Mouse (Mus musculus): ENCODE data around the gene Lrrc49.

The Lrrc49 gene

DNA sequence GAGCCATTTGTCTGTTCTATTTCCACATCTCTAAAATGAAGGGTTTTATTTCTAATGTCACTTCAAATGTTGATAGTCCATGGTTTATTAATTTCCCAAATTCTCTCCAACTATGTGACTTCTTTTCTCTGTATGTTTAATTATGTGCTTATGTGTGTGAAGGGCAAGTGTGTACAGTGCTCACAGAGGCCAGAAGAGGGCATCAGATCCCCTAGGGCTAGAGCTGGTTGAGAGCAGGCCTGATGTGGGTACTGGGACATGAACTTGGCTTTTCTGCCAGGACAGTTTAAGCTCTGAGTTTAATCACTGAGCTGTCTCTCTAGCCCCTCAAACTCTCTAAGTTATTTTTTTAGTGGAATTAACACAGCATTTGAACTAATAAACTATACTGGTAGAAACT lies 13.2 kb downstream of the Lrrc49 start:
- no peak for DNase-seq (ENCODE audit: low spot score)

DNA sequence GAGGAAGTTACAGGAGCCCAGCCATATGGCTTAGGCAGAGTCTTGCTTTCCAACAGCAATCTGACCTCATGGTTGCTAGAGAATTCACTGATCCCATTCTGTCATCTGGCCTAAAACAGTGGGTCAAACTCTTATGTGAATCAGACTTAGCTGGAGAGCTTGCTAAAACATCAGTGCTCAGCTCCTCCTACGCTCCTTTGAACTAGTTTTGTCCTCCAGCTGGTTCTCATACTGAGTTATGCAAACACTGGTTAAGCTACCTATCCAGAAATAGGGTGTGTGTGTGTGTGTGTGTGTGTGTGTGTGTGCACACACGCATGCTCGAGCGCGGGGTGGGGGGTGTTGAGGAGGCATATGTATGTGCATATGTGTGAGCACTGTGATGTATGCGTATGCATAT lies 15.4 kb downstream of the Lrrc49 start:
- DNase-seq (ENCODE audit: low spot score) = no peak

DNA sequence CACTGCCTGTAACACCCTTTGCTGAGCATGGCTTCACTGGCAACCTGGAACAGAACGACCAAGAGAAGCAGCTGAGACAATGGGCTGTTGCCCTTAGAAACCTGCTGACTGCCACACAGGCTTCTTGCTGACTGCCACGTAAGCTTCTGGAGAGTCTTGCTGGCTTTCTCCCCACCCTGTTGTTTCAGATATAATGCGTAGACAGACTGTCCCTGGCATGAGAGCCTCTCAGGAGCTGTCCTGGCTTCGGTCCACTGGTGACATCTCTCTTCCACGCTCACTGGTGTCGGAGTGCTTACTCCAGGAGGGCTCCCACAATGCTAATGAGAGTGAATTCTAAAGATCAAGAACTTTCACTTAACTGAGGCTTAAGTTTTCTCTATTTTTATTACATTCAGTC lies 19.1 kb downstream of the Lrrc49 start:
- DNase-seq (ENCODE audit: low spot score) = no peak

DNA sequence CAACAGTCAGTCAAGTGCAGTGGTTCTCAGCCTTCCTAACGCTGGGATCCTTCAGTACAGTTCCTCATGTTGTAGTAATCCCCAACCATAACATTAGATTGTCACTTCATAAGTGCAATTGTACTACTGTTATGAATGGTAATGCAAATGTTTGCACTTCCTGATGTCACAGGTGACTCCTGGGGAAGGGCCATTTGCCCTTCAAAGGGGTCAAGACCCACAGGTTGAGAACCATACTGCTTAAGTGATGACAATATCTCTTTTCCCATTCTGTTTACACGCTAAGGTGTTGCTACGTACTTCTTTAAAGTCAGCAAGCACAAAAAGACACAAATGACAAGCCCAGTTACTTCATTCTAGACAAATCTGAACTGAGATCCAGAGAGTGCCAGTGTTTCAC lies 22.4 kb downstream of the Lrrc49 start:
- no peak for DNase-seq (ENCODE audit: low spot score)

DNA sequence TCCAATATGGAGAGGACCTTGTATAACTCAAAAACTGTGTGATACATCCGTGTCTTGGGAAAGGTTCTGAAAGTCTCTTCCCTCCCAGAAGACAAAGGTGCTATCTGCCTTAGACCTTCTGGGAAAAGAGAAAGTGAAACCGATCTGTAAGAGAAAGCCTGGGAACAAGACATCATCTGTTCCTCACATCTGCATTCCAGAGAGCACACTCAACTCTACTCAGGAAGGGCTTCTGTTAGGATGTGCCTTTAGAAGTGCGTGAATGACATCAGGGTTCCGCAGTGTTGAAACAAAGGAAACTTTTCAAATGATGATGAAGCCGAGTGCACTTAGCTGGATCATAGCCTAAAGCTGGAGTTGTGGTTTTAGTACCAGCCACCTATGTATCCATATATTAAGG lies 23.1 kb downstream of the Lrrc49 start:
- no peak for DNase-seq (ENCODE audit: low spot score)

- DNase-seq (ENCODE audit: low spot score) = no peak
Measured at GRCm38 (mm10) chr9:60664385-60664784, 23.6 kb downstream of the Lrrc49 start.

GRCm38 (mm10) chr9:60662936-60663335 lies 25.0 kb downstream of the Lrrc49 start:
- no peak for DNase-seq (ENCODE audit: low spot score)

- DNase-seq (ENCODE audit: low spot score) = no peak
Measured at GRCm38 (mm10) chr9:60653582-60653981, 34.4 kb downstream of the Lrrc49 start.

- no peak for DNase-seq (ENCODE audit: low spot score)
Measured at GRCm38 (mm10) chr9:60653137-60653536, 34.8 kb downstream of the Lrrc49 start.

DNA sequence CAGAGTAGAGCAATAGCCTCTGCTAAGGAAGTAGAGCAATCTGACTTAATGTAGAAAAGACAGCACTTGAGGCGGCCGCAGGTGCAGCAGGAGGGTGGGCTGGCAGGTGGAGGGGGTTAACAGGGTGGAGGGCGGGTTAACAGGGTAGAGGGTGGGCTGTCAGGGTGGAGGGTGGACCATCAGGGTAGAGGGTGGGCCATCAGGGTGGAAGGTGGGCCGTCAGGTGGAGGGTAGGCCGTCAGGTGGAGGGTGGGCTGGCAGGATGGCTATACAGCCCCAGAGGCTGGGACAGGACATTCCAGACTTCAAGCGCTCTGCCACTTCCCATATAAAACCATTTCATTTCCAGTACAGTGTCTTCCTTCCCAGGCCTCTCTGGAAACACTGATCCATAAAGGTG lies 37.7 kb downstream of the Lrrc49 start:
- DNase-seq (ENCODE audit: low spot score) = no peak

GRCm38 (mm10) chr9:60648981-60649975 lies 38.7 kb downstream of the Lrrc49 start:
- peak; percentile 38 for DNase-seq (ENCODE audit: low spot score)

GRCm38 (mm10) chr9:60633601-60634000 lies 54.4 kb downstream of the Lrrc49 start:
- DNase-seq (ENCODE audit: low spot score) = no peak

DNA sequence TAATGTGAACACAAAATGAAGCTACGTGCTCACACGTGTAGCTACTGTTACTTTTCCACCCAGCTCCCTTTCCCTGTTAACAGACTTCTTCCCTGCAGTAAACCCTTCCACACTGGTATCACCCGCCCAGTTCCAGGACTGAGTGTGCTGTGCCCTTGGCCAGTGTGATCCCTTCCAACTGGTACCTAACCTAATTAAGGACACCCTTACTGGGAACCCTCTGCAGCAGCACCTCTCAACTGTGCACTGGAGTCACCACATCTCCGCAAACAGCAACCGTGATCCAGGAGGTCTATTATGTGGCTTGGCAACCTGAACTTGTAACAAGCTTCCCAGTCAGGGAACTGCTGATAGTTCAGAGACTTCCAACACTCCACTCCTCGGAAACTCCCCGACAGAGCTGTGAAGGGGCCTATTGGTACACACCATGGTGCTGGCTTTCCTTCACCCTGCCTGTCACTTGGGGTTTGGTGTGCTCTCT lies 61.6 kb downstream of the Lrrc49 start:
- no peak for DNase-seq (ENCODE audit: low spot score)

DNA sequence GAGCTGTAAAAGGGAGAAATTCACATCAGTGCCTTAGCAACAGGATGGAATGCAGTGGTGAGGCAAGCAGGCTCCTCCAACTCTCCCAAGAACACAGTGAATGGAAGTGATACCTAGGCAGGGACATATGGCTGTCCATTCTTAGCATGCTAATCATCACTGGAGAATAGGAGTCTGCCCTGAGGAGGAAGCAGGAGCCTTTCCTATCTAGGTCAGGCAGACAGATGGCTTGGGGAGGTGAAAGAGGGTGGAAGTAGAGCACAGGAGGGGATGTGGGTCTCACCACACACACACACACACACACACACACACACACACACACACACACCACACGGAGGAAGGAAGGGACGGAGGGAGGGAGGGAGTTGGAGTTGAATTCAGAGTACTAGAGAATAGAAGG lies 62.1 kb downstream of the Lrrc49 start:
- DNase-seq (ENCODE audit: low spot score) = no peak

DNA sequence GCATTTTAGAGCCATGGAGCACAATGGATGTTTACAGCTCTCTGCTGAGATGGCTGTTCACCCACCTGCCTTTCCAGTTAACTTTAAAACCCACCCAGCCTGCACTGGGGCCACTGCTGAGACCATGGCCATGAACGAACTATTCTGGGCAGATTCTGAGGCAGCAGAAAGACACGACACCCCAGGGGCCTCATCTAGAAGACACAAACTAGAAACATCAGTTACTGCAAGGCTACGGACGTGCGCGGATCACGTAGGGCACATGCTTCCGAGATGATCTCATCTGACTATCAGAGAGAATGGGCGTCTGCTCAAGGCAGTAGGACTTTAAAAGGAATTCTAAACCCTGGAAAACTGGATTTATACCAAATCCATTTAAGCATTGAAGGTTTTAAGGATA lies 71.0 kb downstream of the Lrrc49 start:
- peak; percentile 12 for DNase-seq (ENCODE audit: low spot score)

- DNase-seq (ENCODE audit: low spot score) = no peak
Measured at GRCm38 (mm10) chr9:60616359-60616758, 71.6 kb downstream of the Lrrc49 start.

DNA sequence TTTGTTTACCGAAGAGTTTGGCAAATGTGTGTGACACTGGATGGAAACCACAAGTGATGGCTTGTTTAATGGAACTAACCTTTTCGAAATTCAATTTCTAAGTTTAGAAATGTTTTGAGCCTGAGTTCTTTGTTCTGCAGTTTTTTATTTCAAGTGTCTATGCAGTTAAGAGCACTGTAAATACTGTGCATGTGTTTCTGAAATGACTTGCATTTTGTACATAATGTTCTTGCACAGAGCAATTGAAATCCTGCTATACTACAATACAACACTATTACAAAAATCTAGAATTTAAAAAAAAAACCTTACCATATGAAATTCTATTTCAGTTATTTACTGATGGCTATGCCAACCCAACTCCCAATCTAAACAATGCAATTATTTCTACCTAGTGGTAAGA lies 75.7 kb downstream of the Lrrc49 start:
- no peak for DNase-seq (ENCODE audit: low spot score)

DNA sequence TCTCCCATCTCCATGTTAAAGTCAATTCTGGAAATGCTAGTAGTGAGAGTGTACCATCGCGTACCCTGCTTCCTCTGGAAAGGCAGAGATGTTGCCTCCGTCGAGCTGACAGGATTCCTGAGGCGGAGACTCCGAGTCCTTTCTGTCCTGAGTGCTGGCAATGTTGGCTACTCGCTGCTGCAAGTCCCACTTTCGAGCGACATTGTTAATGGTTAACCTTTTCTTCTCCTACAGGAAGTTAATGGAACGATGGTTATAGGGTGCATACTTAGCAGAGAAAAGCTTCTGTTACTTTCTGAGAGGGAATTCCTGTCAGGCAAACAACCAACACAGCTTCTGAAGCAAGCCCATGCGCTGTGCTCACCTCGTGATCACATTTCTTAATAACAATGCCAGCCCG lies 77.8 kb downstream of the Lrrc49 start:
- no peak for DNase-seq (ENCODE audit: low spot score)

- no peak for DNase-seq (ENCODE audit: low spot score)
Measured at GRCm38 (mm10) chr9:60608857-60609256, 79.1 kb downstream of the Lrrc49 start.

DNA sequence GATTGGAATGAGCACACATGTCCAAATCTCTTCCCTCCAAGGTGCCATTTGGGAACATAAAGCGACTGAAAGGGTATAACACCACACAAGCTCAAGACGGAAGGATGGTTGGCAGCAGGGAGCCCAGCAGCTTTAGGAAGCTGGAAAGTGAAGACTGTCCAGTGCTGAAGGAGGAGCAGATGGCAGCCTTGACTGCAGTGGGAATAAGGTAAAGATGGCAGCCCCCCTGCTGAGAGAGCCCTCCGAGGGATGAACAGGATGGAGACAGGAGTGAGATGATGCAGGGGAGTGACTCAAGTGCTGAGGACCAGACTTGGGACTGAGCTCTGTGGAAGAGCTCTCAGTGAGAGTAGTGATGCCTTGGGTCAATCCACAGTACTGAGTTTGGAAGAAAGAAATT lies 79.9 kb downstream of the Lrrc49 start:
- DNase-seq (ENCODE audit: low spot score) = no peak

GRCm38 (mm10) chr9:60604971-60605370 lies 83.0 kb downstream of the Lrrc49 start:
- no peak for DNase-seq (ENCODE audit: low spot score)

GRCm38 (mm10) chr9:60601936-60602335 lies 86.0 kb downstream of the Lrrc49 start:
- DNase-seq (ENCODE audit: low spot score) = no peak

- no peak for DNase-seq (ENCODE audit: low spot score)
Measured at GRCm38 (mm10) chr9:60600273-60600672, 87.7 kb downstream of the Lrrc49 start.

GRCm38 (mm10) chr9:60599489-60599888 lies 88.5 kb downstream of the Lrrc49 start:
- DNase-seq (ENCODE audit: low spot score) = peak; percentile 17

Data from ovary, postnatal 14 days (tissue).